Comparison of ENCODE assay signal across 7 mouse cellular contexts in the genomic region with DNA sequence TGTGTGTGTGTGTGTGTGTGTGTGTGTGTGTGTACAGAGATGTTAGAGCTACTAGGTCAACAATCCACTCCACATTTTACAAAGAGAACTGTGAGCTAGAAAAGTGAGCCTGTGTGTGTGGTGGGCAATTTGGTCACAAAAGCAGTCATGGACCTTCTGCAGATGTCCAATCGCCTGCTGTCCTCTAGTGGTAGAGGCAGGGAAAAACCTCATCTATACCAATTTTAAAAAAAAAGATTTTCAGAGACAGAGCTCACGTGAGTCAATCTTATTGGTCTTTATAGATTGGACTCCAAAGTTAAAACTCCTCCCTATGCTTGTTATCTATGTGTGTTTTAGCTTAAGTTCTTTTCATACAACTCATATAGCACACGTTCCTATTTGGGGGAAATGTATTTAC.
DNase-seq lines count a peak whose midpoint lies in the region; ATAC-seq and TF ChIP-seq lines count a peak whose summit lies in the region.

No protein-coding gene starts in this region.

- ATAC-seq in hindbrain, embryonic 15.5 days (ENCODE audit: low FRiP score, low read depth) = peak; percentile 85
- peak; percentile 74; the same call in 1 of the 2 replicates for ATAC-seq in neutrophil, adult 5-6 weeks (ENCODE audit: extremely low read depth, insufficient number of reproducible peaks, low FRiP score, poor library complexity, severe bottlenecking)

- TF ChIP-seq POLR2A in spleen, adult 2 months (IDR thresholded peaks at IDR 0.05; ENCODE audit: low read depth, low read length) = no peak

- no peaks in the 10 kb centered on the region for H3K27me3 ChIP-seq in spleen, adult 2 months (ENCODE audit: control insufficient read depth, insufficient read depth, low read length)
- no peaks in the 10 kb centered on the region for H3K27me3 ChIP-seq in embryonic facial prominence, embryonic 10.5 days (replicated peaks; ENCODE audit: low read depth, poor library complexity, severe bottlenecking)
- no peaks in the 10 kb centered on the region for H3K27me3 ChIP-seq in hindbrain, embryonic 15.5 days

- H3K4me2 ChIP-seq in hindbrain, embryonic 15.5 days = no peak overlapping the region

- H3K36me3 ChIP-seq in spleen, adult 2 months (ENCODE audit: control insufficient read depth, insufficient read depth, low read length) = no peaks in the 10 kb centered on the region
- H3K36me3 ChIP-seq in embryonic facial prominence, embryonic 10.5 days (replicated peaks) = no peaks in the 10 kb centered on the region
- H3K36me3 ChIP-seq in hindbrain, embryonic 15.5 days = no peaks in the 10 kb centered on the region

- 10% methylated on average over 3 of the region's 3 CpGs for WGBS in spleen, adult 2 months
- WGBS in embryonic facial prominence, embryonic 10.5 days = 16% methylated on average over 3 of the region's 3 CpGs
- 16% methylated on average over 3 of the region's 3 CpGs for WGBS in hindbrain, embryonic 15.5 days

- H3K4me1 ChIP-seq in spleen, adult 2 months (ENCODE audit: control insufficient read depth, insufficient read depth, insufficient read length) = no peaks in the 10 kb centered on the region
- H3K4me1 ChIP-seq in embryonic facial prominence, embryonic 10.5 days = no peaks in the 10 kb centered on the region
- no peaks in the 10 kb centered on the region for H3K4me1 ChIP-seq in hindbrain, embryonic 15.5 days (replicated peaks)

- H3K27ac ChIP-seq in spleen, adult 2 months (ENCODE audit: insufficient read depth, low read length) = no peak overlapping the region
- no peak overlapping the region for H3K27ac ChIP-seq in embryonic facial prominence, embryonic 10.5 days (replicated peaks)
- no peak overlapping the region for H3K27ac ChIP-seq in hindbrain, embryonic 15.5 days (replicated peaks)

- DNase-seq in spleen, adult 2 months (ENCODE audit: low read depth in 1 of 2, low spot score in 2 of 2) = peak; percentile 38
- DNase-seq in spleen, postnatal 4 days (ENCODE audit: low spot score in 2 of 2) = no peak
- peak; percentile 78 for DNase-seq in adipocyte (ENCODE audit: low spot score)
- peak; percentile 48 for DNase-seq in embryonic facial prominence, embryonic 10.5 days (ENCODE audit: low spot score)
- peak; percentile 7 to 27 for DNase-seq in lung, adult 18-20 months

- no peak overlapping the region for H3K9ac ChIP-seq in hindbrain, embryonic 15.5 days

- H3K9me3 ChIP-seq in embryonic facial prominence, embryonic 10.5 days = no peaks in the 10 kb centered on the region
- H3K9me3 ChIP-seq in hindbrain, embryonic 15.5 days = no peaks in the 10 kb centered on the region

- no peak overlapping the region for H3K4me3 ChIP-seq in spleen, adult 2 months (ENCODE audit: extremely low read depth, insufficient read depth, insufficient read length)
- no peak overlapping the region for H3K4me3 ChIP-seq in embryonic facial prominence, embryonic 10.5 days
- H3K4me3 ChIP-seq in hindbrain, embryonic 15.5 days = no peak overlapping the region

- peak; percentile 68; the same call in 1 of the 2 replicates for TF ChIP-seq CTCF in spleen, adult 2 months (IDR thresholded peaks at IDR 0.05; ENCODE audit: extremely low read depth, insufficient read depth, insufficient read length, insufficient replicate concordance)

Comparison
In these comparisons a context has a peak if more than half of its experiments do, and no peak if none do; other contexts are left out.
1. DNase-seq: peak in spleen, adult 2 months (2 of 2), adipocyte (single experiment), embryonic facial prominence, embryonic 10.5 days (single experiment) and lung, adult 18-20 months (2 of 2); none in spleen, postnatal 4 days (0 of 2).